Mouse (Mus musculus) 3134 (cell line): Measurements from ENCODE around the gene 2510039O18Rik.

Source experiments
- DNase-seq: peaks from one replicate; pipeline ENCODE4 v3.0.0-alpha.2; 2011; ENCODE audit warnings: low spot score; ENCODE audit not compliant: insufficient read length; ENCODE audit errors: extremely low read depth

The 2510039O18Rik gene

GRCm38 (mm10) chr4:147940576-147941044 lies at the start of gene 2510039O18Rik:
Gene 2510039O18Rik (plus strand): TSS chr4:147940895.
- DNase-seq = peak; percentile 81

GRCm38 (mm10) chr4:147895815-147896330 lies 44.8 kb upstream of the 2510039O18Rik start:
- no peak for DNase-seq

- no peak for DNase-seq
Observed at GRCm38 (mm10) chr4:147896411-147896810, 44.3 kb upstream of the 2510039O18Rik start.

- no peak for DNase-seq
Observed at GRCm38 (mm10) chr4:147897348-147897747, 43.3 kb upstream of the 2510039O18Rik start.

GRCm38 (mm10) chr4:147900452-147900851 lies 40.2 kb upstream of the 2510039O18Rik start:
- no peak for DNase-seq

GRCm38 (mm10) chr4:147902906-147903500 lies 37.7 kb upstream of the 2510039O18Rik start:
- no peak for DNase-seq

GRCm38 (mm10) chr4:147903601-147904000 lies 37.1 kb upstream of the 2510039O18Rik start:
- DNase-seq = no peak

GRCm38 (mm10) chr4:147904313-147905089 lies 36.2 kb upstream of the 2510039O18Rik start, which contains the start of gene Mfn2:
Gene Mfn2 (minus strand): TSS chr4:147904704.
- DNase-seq = peak; percentile 88

GRCm38 (mm10) chr4:147905090-147905659 lies 35.5 kb upstream of the 2510039O18Rik start:
- DNase-seq = no peak

- DNase-seq = peak; percentile 83
Observed at GRCm38 (mm10) chr4:147906230-147906629, 34.5 kb upstream of the 2510039O18Rik start.

GRCm38 (mm10) chr4:147909486-147909885 lies 31.2 kb upstream of the 2510039O18Rik start:
- DNase-seq = no peak

GRCm38 (mm10) chr4:147918459-147919121 lies 22.1 kb upstream of the 2510039O18Rik start:
- no peak for DNase-seq

- DNase-seq = no peak
Observed at GRCm38 (mm10) chr4:147920973-147921372, 19.7 kb upstream of the 2510039O18Rik start.

- no peak for DNase-seq
Observed at GRCm38 (mm10) chr4:147922341-147922740, 18.4 kb upstream of the 2510039O18Rik start.

GRCm38 (mm10) chr4:147927705-147928104 lies 13.0 kb upstream of the 2510039O18Rik start:
- DNase-seq = peak; percentile 48

GRCm38 (mm10) chr4:147928136-147928535 lies 12.6 kb upstream of the 2510039O18Rik start:
- no peak for DNase-seq

GRCm38 (mm10) chr4:147928540-147928939 lies 12.2 kb upstream of the 2510039O18Rik start:
- no peak for DNase-seq

- no peak for DNase-seq
Observed at GRCm38 (mm10) chr4:147930946-147931345, 9.7 kb upstream of the 2510039O18Rik start.

- DNase-seq = no peak
Observed at GRCm38 (mm10) chr4:147934134-147934533, 6.6 kb upstream of the 2510039O18Rik start.

- DNase-seq = no peak
Observed at GRCm38 (mm10) chr4:147934611-147935010, 6.1 kb upstream of the 2510039O18Rik start.

GRCm38 (mm10) chr4:147935904-147936303 lies 4.8 kb upstream of the 2510039O18Rik start:
- no peak for DNase-seq
